Mouse (Mus musculus) liver, embryonic 14.5 days (tissue): ENCODE measurements at regions not wholly inside any gene's neighbourhood (a gene's known extent, or its start where the extent isn't known, plus 50 kb on each side); places are given as distances from the start of the nearest gene placed in this dataset.

ENCODE experiments used
- CTCF ChIP-seq: IDR thresholded peaks from 2 replicates; pipeline ENCODE4 v1.5.1; 2016; ENCODE audit warnings: antibody characterized with exemption, low read depth, control low read depth
- EP300 ChIP-seq: IDR thresholded peaks from 2 replicates; pipeline ENCODE4 v1.6.1; 2016; ENCODE audit warnings: antibody characterized with exemption, low read depth

DNA sequence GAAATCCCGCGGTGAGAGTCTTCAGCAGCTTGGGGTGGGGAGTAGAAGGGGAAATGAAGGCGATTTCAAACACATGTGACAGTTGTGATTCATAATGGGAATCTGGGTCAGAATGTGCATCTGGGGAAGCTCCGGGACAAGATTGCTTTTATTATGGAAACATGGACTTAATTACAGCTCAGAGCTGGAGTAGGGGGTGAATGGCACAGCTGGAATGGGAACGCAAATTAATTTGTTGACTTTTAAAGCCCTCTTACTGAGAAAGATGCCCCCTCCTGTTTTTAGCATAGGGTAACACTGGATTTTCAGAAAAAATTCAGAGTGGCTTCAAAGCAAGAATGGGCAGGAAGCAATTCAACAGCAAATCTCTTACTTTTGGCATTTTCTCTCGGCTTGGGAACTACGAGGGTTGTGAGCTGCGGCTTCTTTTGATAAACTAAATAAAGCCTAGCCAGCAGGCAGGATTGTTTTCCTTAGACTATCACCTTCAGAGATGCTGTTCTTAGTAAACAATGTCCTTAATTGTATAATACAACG, 501.0 kb downstream of the Nyap2 start:
- TF ChIP-seq EP300 (no peak), CTCF (no peak)
